Mouse (Mus musculus) embryonic facial prominence, embryonic 15.5 days (tissue): ENCODE data around the gene Ankrd44. TPM values are rescaled to one million over a fixed set of nuclear protein-coding genes. Genes with fewer than 3 reads are reported as not detected.
A peak's percentile ranks its signal among the peaks of the same experiment; 100 is the strongest.

Experiments
- ATAC-seq: fragments of 200-750 bp; cut with Nextera tagmentation; 2 replicates; pipeline ENCODE4 v1.8.0; 2017; ENCODE audit warnings: low read depth, moderate TSS enrichment; ENCODE audit not compliant: insufficient number of reproducible peaks, low FRiP score, low TSS enrichment
- H3K27ac ChIP-seq: fragments of 300-500 bp; sonication (generic); replicated peaks from 2 replicates; pipeline ENCODE4 v1.5.1; 2015; ENCODE audit warnings: mild to moderate bottlenecking, inconsistent platforms
- H3K27me3 ChIP-seq: fragments of 300-500 bp; sonication (generic); 2 replicates; pipeline ENCODE4 v1.6.1; 2015; ENCODE audit warnings: inconsistent platforms
- H3K36me3 ChIP-seq: fragments of 300-500 bp; sonication (generic); 2 replicates; pipeline ENCODE4 v1.6.1; 2015; ENCODE audit warnings: mild to moderate bottlenecking, inconsistent platforms
- H3K4me1 ChIP-seq: fragments of 300-500 bp; sonication (generic); 2 replicates; pipeline ENCODE4 v1.6.1; 2015; ENCODE audit warnings: inconsistent platforms
- H3K4me2 ChIP-seq: fragments of 300-500 bp; sonication (generic); replicated peaks from 2 replicates; pipeline ENCODE4 v1.6.1; 2015; ENCODE audit warnings: mild to moderate bottlenecking, inconsistent platforms
- H3K4me3 ChIP-seq: fragments of 300-500 bp; sonication (generic); replicated peaks from 2 replicates; pipeline ENCODE4 v1.5.1; 2015; ENCODE audit warnings: mild to moderate bottlenecking, inconsistent platforms
- H3K9ac ChIP-seq: fragments of 300-500 bp; sonication (generic); 2 replicates; pipeline ENCODE4 v1.6.1; 2015; ENCODE audit warnings: inconsistent platforms
- H3K9me3 ChIP-seq: fragments of 300-500 bp; sonication (generic); replicated peaks from 2 replicates; pipeline ENCODE4 v1.6.1; 2016; ENCODE audit warnings: inconsistent platforms
- WGBS: fragments of 180-500 bp; shearing (Covaris S2); methylation state at CpG from one replicate; pipeline ENCODE4 v1.1.7; 2015; 5-methylcytosine and 5-hydroxymethylcytosine counted together
- polyA plus RNA-seq: library from polyadenylated mRNA; unstranded; fragments of >200 nt; fragmentation: Nextera tagmentation; extraction: Ambion mirVana; gene quantifications from 2 replicates; pipeline ENCODE4 v1.2.1, GENCODE M21; 2015

Gene Ankrd44
- polyA plus RNA-seq, 1 experiment from 2014 or later: 22.9 TPM

DNA sequence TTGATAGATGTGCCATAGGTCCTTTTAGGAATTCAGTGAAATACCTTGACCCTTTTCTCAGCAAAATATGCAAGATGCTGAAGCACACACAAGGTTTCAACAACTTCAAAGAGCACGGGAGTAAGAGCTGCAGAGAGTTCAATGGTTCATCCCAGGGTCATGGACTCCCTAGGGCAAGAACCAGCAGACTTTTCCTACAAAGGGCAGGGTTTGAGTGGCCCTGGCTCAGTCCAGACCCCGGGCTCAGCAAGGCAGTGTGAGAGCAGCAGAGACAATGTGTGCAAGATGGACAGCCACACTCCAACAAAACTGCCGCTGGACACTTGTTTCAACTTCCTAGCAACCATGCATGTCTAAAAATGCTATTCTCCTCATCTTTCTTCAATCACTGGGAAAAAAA, 98.8 kb downstream of the Ankrd44 start:
- 33% methylated on average over 3 of the region's 3 CpGs for WGBS
- H3K9me3 ChIP-seq: no peaks in the 10 kb centered on the region
- H3K9ac ChIP-seq: no peak overlapping the region
- no peak overlapping the region for H3K27ac ChIP-seq
- 0 out of 2 replicates have a peak, but pooled peaks cover 3% of the 10 kb centered on the region for H3K36me3 ChIP-seq
- H3K27me3 ChIP-seq: no peaks in the 10 kb centered on the region
- no peak overlapping the region for H3K4me3 ChIP-seq
- no peak overlapping the region for H3K4me2 ChIP-seq
- ATAC-seq: no peak
- peaks cover 21% of the 10 kb centered on the region for H3K4me1 ChIP-seq

DNA sequence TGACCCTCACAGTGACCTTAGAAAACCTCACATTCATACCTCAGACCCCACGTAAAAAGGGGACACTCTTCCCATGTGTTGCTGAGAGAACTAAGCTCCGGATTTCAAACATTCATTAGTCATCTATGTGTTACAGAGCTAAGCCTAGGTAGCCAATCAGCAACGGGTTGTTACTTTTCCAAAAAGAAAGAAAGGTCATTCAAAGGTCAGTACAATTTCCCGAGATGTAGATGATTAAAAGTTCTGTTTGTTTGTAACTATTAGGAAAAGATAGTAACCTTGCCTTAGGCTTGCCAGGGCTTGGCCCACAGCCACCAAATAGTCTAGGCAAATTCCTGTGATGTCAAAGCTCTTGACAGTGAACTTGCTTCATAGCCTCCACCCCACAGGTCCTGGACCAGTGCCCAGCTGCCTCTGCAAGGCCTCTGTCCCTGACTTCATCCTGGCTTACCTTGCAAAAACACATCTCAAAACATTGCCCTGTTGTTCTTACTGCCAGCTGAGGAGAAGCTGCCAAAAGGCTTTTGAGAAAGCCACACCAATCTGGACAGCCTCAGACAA, 99.7 kb downstream of the Ankrd44 start:
- Histone ChIP-seq H3K27ac (0 out of 2 replicates have a peak overlapping the region, but pooled peaks have one; percentile 22), H3K4me3 (no peak overlapping the region), H3K36me3 (0 out of 2 replicates have a peak, but pooled peaks cover 3% of the 10 kb centered on the region), H3K4me1 (peaks cover 21% of the 10 kb centered on the region), H3K4me2 (no peak overlapping the region), H3K27me3 (no peaks in the 10 kb centered on the region), H3K9me3 (no peaks in the 10 kb centered on the region), H3K9ac (no peak overlapping the region)
- no peak for ATAC-seq
- whole genome bisulfite sequencing: 38% methylated on average over 4 of the region's 4 CpGs

DNA sequence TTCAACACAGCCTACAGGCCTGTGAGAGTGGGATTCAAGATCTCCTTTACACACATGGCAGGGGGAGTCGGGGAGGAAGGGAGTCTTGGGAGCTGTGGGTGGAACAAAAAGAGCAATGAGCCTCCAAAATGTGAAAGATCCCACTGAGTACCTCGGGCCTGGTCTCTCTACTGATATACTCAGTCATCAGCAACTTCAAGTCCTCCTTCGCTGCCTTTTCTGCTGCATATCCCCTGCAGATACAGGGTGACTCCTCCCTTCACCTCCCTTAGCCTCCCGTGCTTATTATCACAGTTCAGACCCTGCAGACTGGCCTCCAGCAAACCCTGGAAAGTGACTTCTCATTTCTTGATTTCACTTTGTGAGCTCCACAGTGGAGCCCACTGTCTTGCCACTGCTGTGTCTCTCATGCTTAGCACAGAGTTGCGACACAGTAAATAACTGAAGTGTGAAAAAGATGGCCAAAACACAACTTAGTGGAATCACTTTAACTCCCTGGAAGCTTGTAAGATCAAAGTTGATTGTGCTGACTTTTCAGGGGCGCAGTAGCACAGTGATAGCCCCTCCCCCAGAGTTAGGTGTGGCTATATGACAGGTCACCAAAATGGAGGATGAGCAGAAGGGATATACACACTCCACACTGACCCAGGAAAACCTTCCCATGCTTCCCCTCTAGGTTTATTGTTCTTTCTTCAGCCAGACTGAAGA, 100.3 kb downstream of the Ankrd44 start:
- no peak overlapping the region for H3K27ac ChIP-seq
- no peak overlapping the region for H3K4me2 ChIP-seq
- no peak for ATAC-seq
- H3K4me1 ChIP-seq: peaks cover 21% of the 10 kb centered on the region
- no peak overlapping the region for H3K9ac ChIP-seq
- 0 out of 2 replicates have a peak, but pooled peaks cover 3% of the 10 kb centered on the region for H3K36me3 ChIP-seq
- no peak overlapping the region for H3K4me3 ChIP-seq
- 74% methylated on average over 6 of the region's 6 CpGs for WGBS
- no peaks in the 10 kb centered on the region for H3K27me3 ChIP-seq
- H3K9me3 ChIP-seq: no peaks in the 10 kb centered on the region

DNA sequence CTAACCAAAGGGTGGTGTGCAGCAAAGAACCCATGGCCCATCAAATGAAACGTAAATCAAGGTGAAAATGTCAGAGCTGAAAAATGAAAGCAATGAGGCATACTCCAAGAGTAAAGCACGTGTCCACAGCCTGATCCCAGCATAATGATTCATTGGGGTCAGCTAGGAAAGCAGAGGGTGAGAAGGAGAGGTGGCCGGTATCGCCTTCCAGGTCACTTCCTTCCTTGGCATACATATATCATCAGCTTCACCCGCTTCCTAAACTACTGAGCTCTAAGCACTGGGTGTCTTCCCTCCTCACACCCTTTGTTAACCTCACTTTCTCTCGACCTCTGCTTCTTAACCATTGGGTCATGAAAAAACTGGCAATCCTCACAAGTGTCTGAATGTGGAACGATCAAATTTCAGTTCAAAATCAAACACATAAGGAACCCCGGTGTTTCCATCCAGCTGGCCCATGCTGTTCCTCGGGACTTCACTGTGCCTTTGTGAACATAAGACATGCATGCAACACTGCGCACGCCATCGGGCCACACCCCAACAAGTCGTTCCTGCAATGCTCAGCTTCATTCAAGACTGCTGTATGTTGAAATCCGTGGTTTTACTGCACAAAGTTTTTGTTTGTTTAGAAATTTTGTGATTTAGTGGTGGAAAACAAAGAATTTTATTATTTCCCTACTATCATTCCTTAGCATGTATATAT, 101.9 kb downstream of the Ankrd44 start:
- ATAC-seq: no peak
- no peaks in the 10 kb centered on the region for H3K27me3 ChIP-seq
- no peaks in the 10 kb centered on the region for H3K9me3 ChIP-seq
- H3K4me2 ChIP-seq: no peak overlapping the region
- H3K36me3 ChIP-seq: 0 out of 2 replicates have a peak, but pooled peaks cover 3% of the 10 kb centered on the region
- no peak overlapping the region for H3K9ac ChIP-seq
- H3K4me1 ChIP-seq: peaks cover 13% of the 10 kb centered on the region
- WGBS: 74% methylated on average over 14 of the region's 14 CpGs
- H3K4me3 ChIP-seq: no peak overlapping the region
- H3K27ac ChIP-seq: no peak overlapping the region

DNA sequence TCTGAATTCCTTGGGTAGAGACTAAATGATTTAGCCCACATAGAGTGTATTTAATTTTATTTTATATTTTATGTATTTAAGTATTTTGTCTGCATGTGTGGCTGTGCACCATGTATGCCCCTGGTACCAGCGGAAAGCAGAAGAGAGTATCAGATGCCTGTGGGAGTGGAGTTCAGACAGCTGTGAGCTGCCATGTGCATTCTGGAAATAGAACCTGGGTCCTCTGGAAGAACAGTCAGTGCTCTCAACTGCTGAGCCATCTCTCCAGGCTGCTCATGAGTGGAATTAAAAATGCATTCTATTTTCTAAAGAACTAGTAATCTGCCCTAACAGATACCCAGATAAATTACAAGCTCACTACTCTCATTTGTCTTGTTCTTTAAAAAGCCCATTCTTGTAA, 104.4 kb downstream of the Ankrd44 start:
- Histone ChIP-seq H3K4me1 (peaks cover 7% of the 10 kb centered on the region), H3K36me3 (0 out of 2 replicates have a peak, but pooled peaks cover 2% of the 10 kb centered on the region), H3K9me3 (no peaks in the 10 kb centered on the region), H3K4me2 (no peak overlapping the region), H3K9ac (no peak overlapping the region), H3K4me3 (no peak overlapping the region), H3K27me3 (no peaks in the 10 kb centered on the region), H3K27ac (no peak overlapping the region)
- WGBS: 83% methylated on average over 1 of the region's 1 CpGs
- no peak for ATAC-seq

DNA sequence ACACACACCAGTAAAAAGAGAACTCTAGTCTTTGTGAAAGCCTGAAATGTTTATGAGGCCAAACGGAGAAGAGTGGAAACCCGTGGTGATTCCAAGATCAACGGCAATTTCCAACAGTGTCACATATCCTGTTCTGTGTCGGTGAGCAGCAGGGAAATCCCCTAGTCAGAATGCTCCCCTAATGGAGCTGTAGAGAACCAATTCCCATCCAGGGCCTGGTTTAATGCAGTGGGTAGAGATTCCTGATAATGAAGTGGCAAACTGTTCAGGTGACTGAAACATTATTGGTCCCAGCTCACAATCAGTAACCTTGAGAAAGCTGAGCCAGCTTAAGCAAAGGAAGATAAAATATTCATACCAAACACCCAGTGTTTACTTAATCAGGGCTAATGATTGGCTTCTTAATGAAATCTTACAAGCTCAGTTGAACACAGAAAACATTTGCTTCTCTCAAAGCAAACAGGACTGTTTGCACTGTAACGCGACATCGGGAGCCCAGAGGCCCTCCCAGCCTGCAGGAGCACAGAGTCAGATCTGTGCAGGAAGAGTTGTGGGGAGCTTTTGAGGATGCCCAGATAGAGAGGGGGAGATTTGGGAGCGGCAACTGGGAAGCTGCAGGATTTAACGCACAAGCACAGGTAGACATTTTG, 110.9 kb downstream of the Ankrd44 start:
- no peak for ATAC-seq
- Histone ChIP-seq H3K36me3 (no peaks in the 10 kb centered on the region), H3K9ac (no peak overlapping the region), H3K27ac (no peak overlapping the region), H3K9me3 (no peaks in the 10 kb centered on the region), H3K27me3 (no peaks in the 10 kb centered on the region), H3K4me3 (no peak overlapping the region), H3K4me1 (no peaks in the 10 kb centered on the region; the same call in 1 of the 2 replicates), H3K4me2 (no peak overlapping the region)
- WGBS: 72% methylated on average over 9 of the region's 9 CpGs

DNA sequence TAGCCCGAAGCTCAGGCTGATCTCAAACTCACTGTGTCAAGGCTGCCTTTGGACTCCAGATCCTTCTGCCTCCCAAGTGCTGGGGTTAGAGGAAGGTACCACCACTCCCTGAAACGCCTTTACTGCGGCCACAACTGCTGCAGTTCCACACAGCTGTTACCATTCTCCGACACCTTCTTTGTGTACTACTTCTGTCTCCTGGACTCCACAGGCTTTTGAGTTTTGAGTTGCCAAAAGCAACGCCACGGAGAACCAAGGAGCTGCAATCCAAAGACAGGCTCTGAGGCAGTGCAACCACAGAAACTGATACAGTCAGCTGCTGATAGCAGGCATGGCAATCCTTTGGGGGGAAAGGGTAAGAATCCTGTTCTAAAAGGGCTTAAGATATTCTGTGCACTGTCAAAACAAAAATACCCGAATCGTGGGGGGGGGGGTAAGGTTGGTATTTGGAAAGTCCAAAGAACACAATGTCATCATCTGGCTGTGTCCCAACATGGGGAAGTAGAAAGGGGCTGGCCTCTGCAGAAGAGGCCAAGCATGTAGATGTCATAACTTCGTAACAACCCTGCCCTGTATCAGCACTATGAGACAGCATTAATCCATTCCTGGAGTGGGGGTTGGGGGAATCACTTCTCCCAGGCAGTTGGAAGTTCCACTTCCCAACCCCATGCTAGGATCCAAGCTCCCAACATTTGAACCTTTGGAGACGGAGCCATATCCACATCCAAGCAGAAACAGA, 116.2 kb downstream of the Ankrd44 start:
- H3K9me3 ChIP-seq: no peaks in the 10 kb centered on the region
- 82% methylated on average over 10 of the region's 10 CpGs for WGBS
- no peaks in the 10 kb centered on the region; the same call in 1 of the 2 replicates for H3K4me1 ChIP-seq
- no peaks in the 10 kb centered on the region for H3K27me3 ChIP-seq
- H3K4me3 ChIP-seq: no peak overlapping the region
- no peak overlapping the region for H3K4me2 ChIP-seq
- no peaks in the 10 kb centered on the region for H3K36me3 ChIP-seq
- no peak for ATAC-seq
- H3K27ac ChIP-seq: no peak overlapping the region
- no peak overlapping the region for H3K9ac ChIP-seq

DNA sequence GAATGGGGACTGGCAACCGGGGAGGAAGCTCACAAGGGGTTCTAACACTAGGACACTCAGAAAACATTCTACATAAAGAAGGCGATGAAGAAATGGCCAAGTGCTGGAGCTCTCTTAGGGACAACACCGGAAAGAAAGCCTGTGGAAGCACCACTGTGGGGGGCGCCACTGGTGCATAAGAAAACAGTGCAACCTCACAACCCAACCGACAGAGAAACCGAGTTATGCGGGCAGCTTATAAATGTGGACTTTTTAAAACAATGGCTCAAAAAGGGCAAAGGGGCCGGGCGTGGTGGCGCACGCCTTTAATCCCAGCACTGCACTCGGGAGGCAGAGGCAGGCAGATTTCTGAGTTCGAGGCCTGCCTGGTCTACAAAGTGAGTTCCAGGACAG, 117.1 kb downstream of the Ankrd44 start:
- Histone ChIP-seq H3K4me2 (no peak overlapping the region), H3K27me3 (no peaks in the 10 kb centered on the region), H3K4me1 (no peaks in the 10 kb centered on the region; the same call in 1 of the 2 replicates), H3K27ac (no peak overlapping the region), H3K4me3 (no peak overlapping the region), H3K9ac (no peak overlapping the region), H3K36me3 (no peaks in the 10 kb centered on the region), H3K9me3 (no peaks in the 10 kb centered on the region)
- ATAC-seq: no peak
- 96% methylated on average over 13 of the region's 13 CpGs for WGBS

DNA sequence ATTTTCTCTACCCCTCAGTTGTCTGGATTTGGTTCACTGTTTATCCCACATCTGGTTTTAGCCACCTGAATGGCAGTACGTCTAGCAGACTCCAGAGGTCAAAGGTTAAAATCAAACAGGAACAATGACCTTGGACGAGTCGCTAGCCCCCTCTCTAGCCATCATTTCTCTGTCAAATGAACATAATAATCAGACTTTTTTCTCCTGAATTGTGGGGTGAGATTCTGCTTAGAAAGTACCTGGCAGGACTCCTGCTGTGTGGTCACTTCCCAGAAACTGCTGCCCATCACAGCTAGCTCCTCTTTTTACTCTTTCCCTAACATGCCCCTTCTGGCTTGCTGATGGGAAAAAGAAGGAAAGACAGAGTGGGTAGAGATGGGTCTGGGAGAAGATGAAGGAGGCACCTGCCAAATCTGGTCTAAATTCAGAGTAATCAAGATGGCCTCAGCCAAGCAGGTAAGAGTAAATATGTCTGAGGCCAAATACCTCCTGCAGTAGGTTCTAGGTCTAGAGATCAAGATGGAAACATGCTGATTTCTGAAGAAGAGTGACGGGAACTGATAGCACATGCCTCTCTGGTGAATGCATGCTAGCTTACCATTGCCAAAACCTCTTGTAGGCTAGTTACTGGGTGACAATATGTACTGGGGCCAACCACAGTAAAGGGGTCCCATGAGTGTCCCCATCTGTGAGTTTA, 117.6 kb downstream of the Ankrd44 start:
- H3K4me3 ChIP-seq: no peak overlapping the region
- H3K4me2 ChIP-seq: no peak overlapping the region
- H3K36me3 ChIP-seq: no peaks in the 10 kb centered on the region
- WGBS: 51% methylated on average over 4 of the region's 4 CpGs
- no peaks in the 10 kb centered on the region; the same call in 1 of the 2 replicates for H3K4me1 ChIP-seq
- H3K9me3 ChIP-seq: no peaks in the 10 kb centered on the region
- H3K9ac ChIP-seq: no peak overlapping the region
- ATAC-seq: no peak
- no peak overlapping the region for H3K27ac ChIP-seq
- H3K27me3 ChIP-seq: no peaks in the 10 kb centered on the region

DNA sequence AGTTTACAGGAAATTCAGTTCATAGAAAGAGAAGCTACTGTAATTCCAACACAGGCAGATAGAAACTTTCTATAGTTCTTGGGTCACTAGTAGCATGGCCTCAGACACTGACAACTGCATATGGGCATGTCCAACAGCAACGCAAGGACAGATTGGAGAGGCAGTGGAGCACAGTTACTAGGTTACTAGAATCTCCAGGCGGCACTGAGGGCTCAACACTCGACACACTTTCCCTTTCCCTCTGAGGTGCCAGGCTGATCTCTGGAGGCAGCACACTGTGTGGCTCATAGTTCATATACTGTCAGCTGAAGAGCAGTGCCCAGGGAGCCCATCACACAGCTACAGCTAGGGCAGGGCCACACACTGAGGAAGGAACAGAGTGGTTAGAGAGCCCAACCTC, 118.4 kb downstream of the Ankrd44 start:
- WGBS: 91% methylated on average over 3 of the region's 3 CpGs
- Histone ChIP-seq H3K27ac (no peak overlapping the region), H3K4me3 (no peak overlapping the region), H3K36me3 (no peaks in the 10 kb centered on the region), H3K9me3 (no peaks in the 10 kb centered on the region), H3K27me3 (no peaks in the 10 kb centered on the region), H3K4me1 (no peaks in the 10 kb centered on the region; the same call in 1 of the 2 replicates), H3K9ac (no peak overlapping the region), H3K4me2 (no peak overlapping the region)
- no peak for ATAC-seq
